Mouse (Mus musculus) right cerebral cortex, postnatal 10 days (tissue): Measurements from ENCODE around the gene Ccdc97.
A peak's percentile ranks its signal among the peaks of the same experiment; 100 is the strongest.
"Not testable (repeated sequence)": the region's sequence is repeated elsewhere in the genome, so short reads cannot be mapped to it uniquely, and the experiment has no call there.

Experiments used
- DNase-seq, 2 experiments: peaks; one replicate each; pipeline ENCODE4 v3.0.0; 2021; ENCODE audit warnings: low spot score in 2 of 2

The Ccdc97 gene

DNA sequence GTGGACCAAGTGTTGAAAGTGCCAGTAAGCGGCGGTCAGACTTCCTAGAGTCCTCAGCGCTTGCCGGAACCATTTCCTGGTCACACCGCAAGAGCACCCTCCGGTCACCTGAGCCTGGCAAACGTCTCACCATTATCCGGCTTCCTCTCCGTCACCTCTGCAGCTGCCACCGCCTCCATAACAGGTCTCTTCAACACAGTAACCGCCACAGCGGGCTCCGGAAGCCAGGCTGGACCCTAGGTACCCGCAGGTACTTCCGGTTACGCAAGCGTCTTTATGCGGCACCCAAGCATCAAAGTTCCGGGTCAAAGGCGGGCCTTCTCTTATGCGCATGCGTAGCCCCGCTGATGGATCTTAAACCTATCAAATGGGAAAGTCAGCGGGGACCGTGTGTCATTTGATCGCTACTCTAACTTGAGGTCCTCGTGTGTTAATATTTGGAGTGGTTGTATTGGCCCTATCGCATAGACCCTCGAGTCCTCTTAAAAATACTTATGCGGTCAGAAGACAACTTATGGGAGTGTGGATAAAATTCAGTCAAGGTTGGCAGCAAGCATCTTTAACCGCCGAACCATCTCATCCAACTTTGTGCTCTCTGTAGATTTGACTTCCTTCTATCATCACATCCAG lies at the start of gene Ccdc97:
Gene Ccdc97, minus strand, starts transcription at position 301 of the 630 bp plus-strand sequence.
- peak; percentile 96 to 97 for DNase-seq

DNA sequence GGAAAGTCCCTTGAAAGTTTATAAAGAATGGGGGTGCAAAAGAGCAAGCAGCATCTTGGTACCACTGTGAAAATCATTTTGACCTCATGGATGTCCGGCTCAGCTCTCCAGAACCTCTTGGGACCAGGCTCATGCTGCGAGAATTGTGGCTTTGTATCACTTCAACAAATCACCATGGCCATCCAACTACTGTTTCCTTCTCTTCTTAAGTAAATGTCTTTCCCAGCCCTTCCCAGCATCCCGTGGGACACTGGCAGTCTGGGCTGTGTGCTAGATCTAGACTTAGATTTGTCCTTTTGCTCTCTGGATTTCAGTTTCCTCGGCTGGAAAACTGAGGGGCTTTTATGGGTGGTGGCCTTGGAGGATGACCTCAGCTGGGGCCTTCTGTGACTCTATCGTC lies 49.3 kb upstream of the Ccdc97 start:
- DNase-seq, result no peak

- DNase-seq, result no peak
These were observed 47.2 kb upstream of the Ccdc97 start for GRCm38 (mm10) chr7:25766108-25766507.

DNA sequence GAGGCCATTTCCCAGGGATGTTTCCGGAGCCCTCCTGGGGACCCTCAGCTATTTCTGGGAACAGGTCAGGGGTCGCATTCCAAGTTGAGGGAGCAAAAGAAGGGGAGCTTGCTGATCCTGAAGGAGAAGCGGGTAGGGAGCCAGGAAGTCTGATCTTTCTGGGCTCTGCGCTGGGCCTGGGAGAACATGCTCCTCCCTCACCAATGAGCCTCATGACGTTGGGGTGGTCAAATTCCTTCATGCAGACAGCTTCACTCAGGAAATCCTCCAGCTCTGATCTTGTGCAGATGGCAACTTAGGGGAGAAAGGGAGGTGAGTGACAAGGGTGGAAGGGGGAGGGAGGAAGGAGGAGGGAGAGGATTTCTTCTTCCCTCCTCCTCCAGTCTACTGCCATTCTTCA lies 45.3 kb upstream of the Ccdc97 start:
- no peak for DNase-seq

DNA sequence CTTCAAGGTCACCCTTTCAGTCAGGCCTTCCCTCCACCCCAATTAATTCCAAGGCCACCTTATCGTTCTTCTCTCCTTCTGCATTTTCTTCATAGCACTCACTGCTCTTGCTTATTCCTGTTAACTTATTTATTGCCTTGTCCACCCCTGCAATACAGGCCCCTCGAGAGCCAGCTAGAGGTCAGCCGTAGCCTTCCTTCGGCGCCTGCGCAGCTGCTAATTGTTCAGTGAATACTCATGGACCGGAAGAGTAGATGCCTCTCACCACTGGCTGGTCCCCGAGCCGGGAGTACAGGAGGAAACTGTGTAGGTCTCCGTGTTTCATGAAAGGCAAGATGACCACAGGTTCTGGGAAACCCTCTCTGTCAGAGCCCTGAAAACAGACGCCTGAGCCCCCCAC lies 44.8 kb upstream of the Ccdc97 start:
- DNase-seq, result no peak

DNA sequence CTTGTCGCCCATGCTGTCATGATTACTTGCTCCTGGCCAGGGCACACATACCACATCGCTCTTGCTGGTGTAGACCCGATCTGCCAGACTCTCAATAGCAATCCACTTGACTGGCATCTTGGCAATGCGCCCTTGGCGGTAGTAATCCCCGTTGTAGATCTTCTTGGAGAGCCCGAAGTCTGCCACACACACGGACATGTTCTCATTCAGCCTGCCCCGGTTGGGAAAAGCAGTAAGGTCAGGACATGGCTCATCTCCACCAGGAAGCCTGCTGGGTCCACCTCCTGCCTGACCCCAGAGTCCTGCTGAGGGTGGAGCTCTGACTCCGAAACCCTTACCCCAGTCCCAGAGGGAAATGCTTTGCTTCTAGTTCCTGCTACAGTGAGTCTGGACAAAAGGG lies 42.5 kb upstream of the Ccdc97 start:
- DNase-seq, result peak; percentile 47 to 56

GRCm38 (mm10) chr7:25756011-25756410 lies 37.1 kb upstream of the Ccdc97 start:
- DNase-seq, result peak; percentile 93 to 94

DNA sequence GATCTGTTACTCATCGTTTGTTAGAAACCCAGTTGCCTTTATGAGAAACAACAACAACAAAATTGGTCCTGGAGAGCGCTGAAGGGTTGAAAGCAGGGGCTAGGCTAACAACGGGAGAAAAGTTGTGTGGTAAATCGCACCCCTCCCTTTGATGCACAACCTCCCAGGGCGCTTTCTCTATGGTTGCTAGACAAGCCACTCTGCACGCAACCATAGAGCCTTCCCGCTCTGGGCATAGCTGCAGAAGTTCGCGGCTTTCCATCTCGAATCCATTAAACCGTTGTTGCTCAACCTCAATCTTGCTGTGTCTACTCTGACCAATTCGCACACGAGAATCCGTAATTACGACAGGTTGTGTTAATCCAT lies 36.6 kb upstream of the Ccdc97 start:
- DNase-seq, result peak; percentile 80 to 88

DNA sequence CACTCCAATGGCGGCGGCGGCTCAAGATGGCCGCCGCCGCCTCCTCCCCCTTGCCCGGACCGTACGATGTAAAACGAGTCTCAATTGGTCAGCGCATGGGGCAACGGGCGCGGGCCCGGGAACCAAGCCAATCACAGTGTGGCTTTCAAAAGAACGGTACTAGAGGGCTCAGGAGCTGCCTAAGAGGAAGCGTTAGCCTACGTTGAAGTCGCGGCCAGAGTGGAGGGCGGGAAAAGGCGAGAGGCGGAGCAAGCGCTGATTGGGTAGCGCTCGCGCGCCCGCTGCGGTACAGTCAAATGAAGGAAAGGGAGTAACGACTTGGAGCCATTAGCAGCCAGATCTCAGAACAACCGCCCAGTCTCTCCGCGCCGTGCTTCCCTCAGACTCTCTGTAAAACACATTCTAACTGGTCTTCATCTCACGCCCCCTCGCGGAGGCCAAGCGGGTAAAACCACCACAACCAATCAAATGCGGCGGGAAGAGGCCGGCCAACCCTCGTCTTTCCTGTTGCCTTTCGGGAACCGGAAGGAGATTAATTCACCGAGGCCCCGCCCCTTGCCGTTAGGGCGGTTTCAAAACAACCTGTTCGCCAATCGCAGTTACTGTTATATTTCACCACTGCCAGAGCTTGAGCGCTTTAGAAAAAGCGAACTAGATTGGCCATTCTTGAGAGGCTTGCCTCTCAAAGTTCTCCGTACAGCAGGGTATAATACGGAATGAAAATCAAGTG lies 36.0 kb upstream of the Ccdc97 start, which contains the start of gene Hnrnpul1:
Gene Hnrnpul1, minus strand, starts transcription at position 20 of the 730 bp plus-strand sequence.
- peak; percentile 99 to 100 for DNase-seq

DNA sequence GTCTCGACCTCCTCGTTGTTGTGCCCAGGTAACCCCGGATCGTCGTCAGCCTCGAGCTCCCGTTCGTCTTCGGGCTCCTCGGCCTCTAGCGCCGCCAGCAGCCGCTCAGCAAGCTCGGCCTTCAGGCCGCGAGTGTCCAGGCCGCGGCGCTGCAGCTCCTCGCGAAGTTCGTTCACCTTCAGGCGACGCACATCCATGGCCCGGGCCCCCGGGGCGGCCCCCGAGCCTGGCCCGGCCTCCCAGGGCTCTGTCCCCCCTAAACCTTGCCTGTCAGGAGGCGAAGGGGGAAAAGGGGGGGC lies 35.5 kb upstream of the Ccdc97 start:
- DNase-seq, result no peak

- peak; percentile 42 to 47 for DNase-seq
These were observed 35.0 kb upstream of the Ccdc97 start for GRCm38 (mm10) chr7:25753643-25754438.

DNA sequence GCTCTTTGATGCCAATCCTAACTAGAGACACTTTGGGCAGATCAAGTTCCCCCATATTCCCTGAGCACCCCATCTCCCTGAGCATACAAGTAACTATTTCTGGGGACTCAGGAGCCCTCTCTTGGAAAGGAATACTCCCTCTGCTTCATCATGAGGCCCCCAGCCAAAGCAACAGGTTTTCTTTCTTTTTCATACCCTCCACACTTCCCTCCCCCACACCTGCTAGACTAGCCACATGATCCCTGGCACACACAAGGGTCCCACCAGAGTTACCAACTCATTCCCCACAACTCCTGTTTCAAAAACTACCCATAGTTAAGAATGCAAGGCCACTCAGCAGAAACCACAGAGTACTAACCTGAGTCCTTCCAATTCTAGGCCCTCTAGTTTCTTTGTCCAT lies 34.2 kb upstream of the Ccdc97 start:
- DNase-seq, result no peak

- no peak for DNase-seq
These were observed 28.0 kb upstream of the Ccdc97 start for GRCm38 (mm10) chr7:25746844-25747243.

- DNase-seq, result no peak
These were observed 19.4 kb upstream of the Ccdc97 start for GRCm38 (mm10) chr7:25738277-25738676.

- DNase-seq, result no peak
These were observed 18.0 kb upstream of the Ccdc97 start for GRCm38 (mm10) chr7:25736920-25737319.

DNA sequence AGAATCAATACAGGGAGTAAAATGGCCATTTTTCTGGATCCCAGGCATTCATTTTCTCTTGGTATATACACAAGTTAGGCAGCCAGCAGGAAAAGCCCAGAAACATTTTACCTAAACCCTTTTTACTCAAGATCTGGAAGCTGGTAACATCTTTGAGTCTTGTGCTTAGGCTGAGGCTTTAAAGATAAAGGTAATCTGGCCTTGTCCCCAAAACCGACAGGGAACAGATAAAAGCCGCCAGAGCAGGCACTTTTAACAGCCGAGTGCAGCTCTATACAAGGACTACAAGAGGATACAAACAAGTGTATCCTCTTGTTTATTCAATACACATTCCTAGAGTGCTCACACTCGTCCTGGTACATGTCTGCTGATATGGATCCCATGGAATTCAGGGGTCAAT lies 16.1 kb upstream of the Ccdc97 start:
- no peak for DNase-seq

- DNase-seq, result no peak
These were observed 12.6 kb upstream of the Ccdc97 start for GRCm38 (mm10) chr7:25731294-25732055.

- DNase-seq, result no peak
These were observed 11.0 kb upstream of the Ccdc97 start for GRCm38 (mm10) chr7:25729862-25730261.

GRCm38 (mm10) chr7:25729396-25729795 lies 10.5 kb upstream of the Ccdc97 start:
- DNase-seq, result no peak

GRCm38 (mm10) chr7:25727800-25728199 lies 8.9 kb upstream of the Ccdc97 start:
- DNase-seq, result no peak

GRCm38 (mm10) chr7:25725886-25726285 lies 7.0 kb upstream of the Ccdc97 start:
- DNase-seq, result no peak

- not testable (repeated sequence) for DNase-seq
These were observed 2.9 kb upstream of the Ccdc97 start for GRCm38 (mm10) chr7:25721776-25722175.
